Mouse (Mus musculus) hindbrain, embryonic 15.5 days (tissue): ENCODE data around the gene Pdia6. TPM values are rescaled to one million over a fixed set of nuclear protein-coding genes. Genes with fewer than 3 reads are reported as not detected.

Experiments
- ATAC-seq: fragments of 200-750 bp; cut with Nextera tagmentation; 2 replicates; pipeline ENCODE4 v1.8.0; 2017; ENCODE audit warnings: low read depth, moderate number of reproducible peaks, moderate TSS enrichment; ENCODE audit not compliant: low FRiP score
- H3K27ac ChIP-seq: fragments of 300-500 bp; sonication (generic); replicated peaks from 2 replicates; pipeline ENCODE4 v1.5.1; 2015; ENCODE audit warnings: mild to moderate bottlenecking, inconsistent platforms
- H3K27me3 ChIP-seq: fragments of 300-500 bp; sonication (generic); 2 replicates; pipeline ENCODE4 v1.6.1; 2015; ENCODE audit warnings: control low read depth, inconsistent platforms
- H3K36me3 ChIP-seq: fragments of 300-500 bp; sonication (generic); 2 replicates; pipeline ENCODE4 v1.6.1; 2015; ENCODE audit warnings: control low read depth, inconsistent platforms
- H3K4me1 ChIP-seq: fragments of 300-500 bp; sonication (generic); replicated peaks from 2 replicates; pipeline ENCODE4 v1.6.1; 2015; ENCODE audit warnings: control low read depth, inconsistent platforms
- H3K4me2 ChIP-seq: fragments of 300-500 bp; sonication (generic); 2 replicates; pipeline ENCODE4 v1.6.1; 2015; ENCODE audit warnings: moderate library complexity, mild to moderate bottlenecking, inconsistent platforms
- H3K4me3 ChIP-seq: fragments of 300-500 bp; sonication (generic); 2 replicates; pipeline ENCODE4 v1.5.1; 2015; ENCODE audit warnings: mild to moderate bottlenecking, inconsistent platforms
- H3K9ac ChIP-seq: fragments of 300-500 bp; sonication (generic); 2 replicates; pipeline ENCODE4 v1.6.1; 2015; ENCODE audit warnings: inconsistent platforms
- H3K9me3 ChIP-seq: fragments of 300-500 bp; sonication (generic); 2 replicates; pipeline ENCODE4 v1.6.1; 2016; ENCODE audit warnings: control low read depth, inconsistent platforms
- WGBS: fragments of 180-500 bp; shearing (Covaris S2); methylation state at CpG from one replicate; pipeline ENCODE4 v1.1.7; 2015; 5-methylcytosine and 5-hydroxymethylcytosine counted together
- polyA plus RNA-seq: library from polyadenylated mRNA; unstranded; fragments of >200 nt; fragmentation: Nextera tagmentation; extraction: Ambion mirVana; gene quantifications from 2 replicates; pipeline ENCODE4 v1.2.1, GENCODE M21; 2015

The Pdia6 gene
- polyA plus RNA-seq, 1 experiment from 2014 or later: 289 TPM

- 0 out of 2 replicates have a peak, but pooled peaks have one; percentile 25 for ATAC-seq
- H3K4me2 ChIP-seq: no peak overlapping the region
- H3K4me1 ChIP-seq: peaks cover 10% of the 10 kb centered on the region; the same call in 1 of the 2 replicates
- no peak overlapping the region for H3K27ac ChIP-seq
- H3K9me3 ChIP-seq: no peaks in the 10 kb centered on the region
- no peaks in the 10 kb centered on the region for H3K27me3 ChIP-seq
- H3K9ac ChIP-seq: no peak overlapping the region
- H3K4me3 ChIP-seq: no peak overlapping the region
- WGBS: 58% methylated on average over 12 of the region's 12 CpGs
- no peaks in the 10 kb centered on the region for H3K36me3 ChIP-seq
Measured at GRCm38 (mm10) chr12:17238588-17239427, 27.5 kb upstream of the Pdia6 start.

DNA sequence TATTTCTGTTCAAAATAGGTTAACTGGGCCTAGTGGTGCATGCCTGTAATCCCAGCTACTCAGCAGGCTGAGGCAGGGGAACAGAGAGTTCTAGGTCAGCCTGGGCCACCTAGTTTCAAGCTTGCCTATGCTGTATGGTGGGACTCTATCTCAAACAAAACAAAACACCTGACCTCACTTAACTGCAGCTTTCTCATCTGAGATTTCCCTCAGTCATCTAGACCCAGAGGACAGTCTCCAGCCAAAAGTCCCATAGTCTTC is 27.0 kb upstream of the Pdia6 start:
- Histone ChIP-seq H3K4me1 (peaks cover 10% of the 10 kb centered on the region; the same call in 1 of the 2 replicates), H3K27me3 (no peaks in the 10 kb centered on the region), H3K4me2 (no peak overlapping the region), H3K27ac (no peak overlapping the region), H3K9ac (no peak overlapping the region), H3K4me3 (no peak overlapping the region), H3K9me3 (no peaks in the 10 kb centered on the region), H3K36me3 (no peaks in the 10 kb centered on the region)
- no peak for ATAC-seq

DNA sequence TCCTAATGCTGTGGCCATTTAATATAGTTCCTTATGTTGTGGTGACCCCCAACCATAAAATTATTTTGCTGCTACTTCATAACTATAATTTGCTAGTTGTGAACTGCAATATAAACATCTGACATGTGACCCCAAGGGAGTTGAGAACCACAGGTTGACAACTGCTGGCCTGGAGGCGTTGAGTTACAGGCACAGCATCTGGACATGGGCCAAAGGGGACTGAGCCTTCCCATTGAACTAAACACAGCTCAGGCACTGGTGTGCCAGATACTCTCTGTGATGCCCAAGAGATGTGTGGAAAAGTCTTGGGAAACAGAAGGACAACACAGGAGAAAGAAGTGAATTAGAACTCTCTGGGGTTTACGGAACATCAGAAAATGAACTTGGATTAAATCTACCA is 25.3 kb upstream of the Pdia6 start:
- H3K27ac ChIP-seq: no peak overlapping the region

DNA sequence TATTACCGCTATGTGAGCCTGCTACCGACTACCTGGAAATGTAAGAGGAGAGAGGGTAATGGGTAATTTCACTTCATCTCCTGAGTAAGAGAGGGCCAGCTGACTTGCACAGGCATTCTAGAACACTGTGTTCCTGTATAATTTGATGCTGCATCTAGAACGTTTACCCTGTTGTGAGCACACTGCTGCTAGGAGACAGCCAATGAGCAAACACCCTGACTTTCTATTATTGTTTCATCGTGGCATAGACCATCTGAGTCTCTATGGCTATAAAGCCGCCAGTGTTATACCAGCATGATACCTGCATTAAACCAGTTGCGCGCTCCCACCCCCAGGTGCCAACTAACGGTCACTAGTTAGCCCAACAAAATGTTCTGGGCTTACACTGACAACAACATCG is 24.7 kb upstream of the Pdia6 start:
- Histone ChIP-seq H3K4me1 (no peaks in the 10 kb centered on the region), H3K4me2 (no peak overlapping the region), H3K27ac (no peak overlapping the region), H3K9me3 (no peaks in the 10 kb centered on the region), H3K27me3 (no peaks in the 10 kb centered on the region), H3K4me3 (no peak overlapping the region), H3K36me3 (no peaks in the 10 kb centered on the region), H3K9ac (no peak overlapping the region)
- WGBS: 96% methylated on average over 9 of the region's 9 CpGs
- no peak for ATAC-seq

More for the DNA sequence above, 25.3 kb upstream of the Pdia6 start:
- Histone ChIP-seq H3K36me3 (no peaks in the 10 kb centered on the region), H3K27me3 (no peaks in the 10 kb centered on the region), H3K4me3 (no peak overlapping the region), H3K9ac (no peak overlapping the region), H3K4me2 (no peak overlapping the region), H3K4me1 (0 out of 2 replicates have a peak, but pooled peaks cover 4% of the 10 kb centered on the region), H3K9me3 (no peaks in the 10 kb centered on the region)
- WGBS: 76% methylated on average over 2 of the region's 2 CpGs
- ATAC-seq: no peak

DNA sequence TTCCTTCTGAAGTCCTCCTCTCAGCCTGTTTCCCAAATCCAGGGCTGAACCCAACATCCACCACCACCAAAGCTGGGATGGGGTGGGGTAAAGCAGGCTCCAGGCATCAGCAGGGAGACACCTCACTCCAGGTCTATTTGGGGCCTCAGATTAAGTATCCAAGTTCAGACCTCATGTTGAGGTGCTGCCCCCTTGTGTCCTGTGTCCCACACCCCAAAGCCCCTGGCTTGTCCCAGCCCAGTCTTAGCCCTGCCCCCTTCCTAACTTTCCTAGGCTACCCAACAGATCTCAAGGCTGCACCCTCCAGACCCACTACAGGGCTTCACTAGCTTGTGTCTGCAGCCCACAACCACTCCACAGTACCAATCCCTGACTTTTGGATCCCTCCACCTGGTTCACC is 24.3 kb upstream of the Pdia6 start:
- Histone ChIP-seq H3K27ac (no peak overlapping the region), H3K36me3 (no peaks in the 10 kb centered on the region), H3K4me2 (no peak overlapping the region), H3K9me3 (no peaks in the 10 kb centered on the region), H3K27me3 (no peaks in the 10 kb centered on the region), H3K4me1 (no peaks in the 10 kb centered on the region), H3K4me3 (no peak overlapping the region), H3K9ac (no peak overlapping the region)
- ATAC-seq: 0 out of 2 replicates have a peak, but pooled peaks have one; percentile 27

GRCm38 (mm10) chr12:17250962-17251361 is 15.4 kb upstream of the Pdia6 start:
- Histone ChIP-seq H3K27me3 (no peaks in the 10 kb centered on the region), H3K27ac (no peak overlapping the region), H3K9me3 (no peaks in the 10 kb centered on the region), H3K36me3 (no peaks in the 10 kb centered on the region), H3K4me1 (0 out of 2 replicates have a peak, but pooled peaks cover 6% of the 10 kb centered on the region), H3K4me3 (no peak overlapping the region), H3K4me2 (no peak overlapping the region), H3K9ac (no peak overlapping the region)
- no peak for ATAC-seq
- WGBS: 83% methylated on average over 8 of the region's 8 CpGs

DNA sequence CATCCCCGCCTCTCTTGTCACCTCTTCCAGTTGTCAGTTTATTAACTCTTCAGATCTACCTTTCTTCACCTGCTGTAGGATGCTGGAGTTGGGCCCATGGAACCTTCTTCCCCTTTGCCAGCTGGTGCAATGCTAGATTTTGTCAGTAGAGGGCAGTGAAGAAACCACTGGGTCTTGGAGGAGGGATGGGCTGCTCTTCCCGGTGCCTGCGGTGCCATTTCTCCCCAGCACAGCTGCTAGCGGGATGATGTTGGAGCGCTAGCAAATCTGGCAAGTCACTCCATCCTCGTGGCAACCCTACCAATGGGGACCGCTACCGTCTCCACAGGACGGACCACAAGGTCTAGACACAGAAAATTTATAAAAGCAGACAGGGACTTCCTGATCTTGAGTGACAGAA is 13.3 kb upstream of the Pdia6 start:
- Histone ChIP-seq H3K27ac (no peak overlapping the region), H3K4me1 (0 out of 2 replicates have a peak, but pooled peaks cover 6% of the 10 kb centered on the region), H3K36me3 (no peaks in the 10 kb centered on the region), H3K9ac (no peak overlapping the region), H3K4me3 (peak overlapping the region; percentile 26), H3K27me3 (no peaks in the 10 kb centered on the region), H3K9me3 (no peaks in the 10 kb centered on the region), H3K4me2 (peak overlapping the region; percentile 52)
- WGBS: 9% methylated on average over 9 of the region's 9 CpGs
- peak; percentile 73 for ATAC-seq

DNA sequence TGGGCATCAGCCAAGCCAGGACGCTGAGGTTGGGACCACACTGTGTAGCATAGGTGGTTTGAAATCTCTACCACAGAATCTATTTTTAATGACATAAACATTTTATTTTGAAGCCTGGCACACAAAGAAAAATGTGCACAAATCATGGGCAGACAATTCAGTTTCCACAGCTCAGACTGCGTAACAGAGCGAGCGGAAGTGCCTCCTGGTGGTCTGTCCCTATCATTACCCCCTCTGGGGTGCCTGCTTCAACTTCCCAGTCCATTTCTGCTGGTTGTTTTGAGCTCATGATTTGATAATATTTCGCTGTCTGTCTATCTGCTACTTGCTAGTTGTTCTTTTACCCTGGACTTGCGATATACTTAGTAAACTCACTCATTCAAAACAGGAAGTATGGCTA is 10.7 kb upstream of the Pdia6 start:
- Histone ChIP-seq H3K4me1 (0 out of 2 replicates have a peak, but pooled peaks cover 6% of the 10 kb centered on the region), H3K27me3 (no peaks in the 10 kb centered on the region), H3K36me3 (no peaks in the 10 kb centered on the region), H3K4me2 (no peak overlapping the region), H3K4me3 (no peak overlapping the region), H3K9ac (no peak overlapping the region), H3K27ac (no peak overlapping the region), H3K9me3 (no peaks in the 10 kb centered on the region)
- WGBS: 84% methylated on average over 6 of the region's 6 CpGs
- ATAC-seq: no peak

GRCm38 (mm10) chr12:17256905-17257304 is 9.4 kb upstream of the Pdia6 start:
- no peak for ATAC-seq
- 2% methylated on average over 9 of the region's 10 CpGs for WGBS

DNA sequence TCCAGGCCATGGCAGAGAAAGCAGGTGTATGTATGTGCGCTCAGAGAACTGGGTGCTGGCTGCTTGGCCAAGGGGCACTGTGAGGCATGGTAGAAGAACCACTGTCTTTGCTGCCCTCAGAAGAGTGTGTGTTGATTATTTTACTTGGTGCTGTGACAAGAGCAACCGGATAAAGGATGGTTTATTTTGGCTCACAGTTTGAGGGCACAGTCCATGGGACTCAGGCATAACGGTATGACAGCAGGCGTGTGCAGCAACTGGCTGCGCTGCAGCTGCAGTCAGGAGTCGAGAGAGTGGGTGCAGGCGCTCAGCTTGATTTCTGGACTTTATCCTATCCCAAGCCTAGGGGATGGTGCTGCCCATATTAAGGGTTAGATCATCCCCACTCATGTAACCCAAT is 7.9 kb upstream of the Pdia6 start:
- Histone ChIP-seq H3K27ac (no peak overlapping the region), H3K27me3 (no peaks in the 10 kb centered on the region), H3K4me1 (0 out of 2 replicates have a peak, but pooled peaks cover 3% of the 10 kb centered on the region), H3K4me2 (no peak overlapping the region), H3K9ac (no peak overlapping the region), H3K9me3 (no peaks in the 10 kb centered on the region), H3K4me3 (no peak overlapping the region), H3K36me3 (no peaks in the 10 kb centered on the region)
- WGBS: 91% methylated on average over 7 of the region's 7 CpGs
- no peak for ATAC-seq

More at GRCm38 (mm10) chr12:17256905-17257304, 9.4 kb upstream of the Pdia6 start:
- no peak overlapping the region for H3K9ac ChIP-seq
- no peaks in the 10 kb centered on the region for H3K36me3 ChIP-seq
- no peaks in the 10 kb centered on the region for H3K9me3 ChIP-seq
- H3K27me3 ChIP-seq: no peaks in the 10 kb centered on the region
- 0 out of 2 replicates have a peak, but pooled peaks cover 6% of the 10 kb centered on the region for H3K4me1 ChIP-seq
- H3K4me2 ChIP-seq: no peak overlapping the region
- H3K27ac ChIP-seq: no peak overlapping the region
- H3K4me3 ChIP-seq: no peak overlapping the region

GRCm38 (mm10) chr12:17261005-17261404 is 5.3 kb upstream of the Pdia6 start:
- Histone ChIP-seq H3K9me3 (no peaks in the 10 kb centered on the region), H3K27ac (no peak overlapping the region), H3K27me3 (no peaks in the 10 kb centered on the region), H3K4me1 (no peaks in the 10 kb centered on the region), H3K4me2 (no peak overlapping the region), H3K36me3 (no peaks in the 10 kb centered on the region), H3K4me3 (no peak overlapping the region), H3K9ac (no peak overlapping the region)
- WGBS: 83% methylated on average over 3 of the region's 3 CpGs
- ATAC-seq: no peak

- Histone ChIP-seq H3K4me3 (no peak overlapping the region), H3K9me3 (no peaks in the 10 kb centered on the region), H3K36me3 (no peaks in the 10 kb centered on the region), H3K27ac (no peak overlapping the region), H3K27me3 (no peaks in the 10 kb centered on the region), H3K4me2 (no peak overlapping the region), H3K9ac (no peak overlapping the region), H3K4me1 (peaks cover 18% of the 10 kb centered on the region)
- ATAC-seq: no peak
- WGBS: 77% methylated on average over 3 of the region's 3 CpGs
Measured at GRCm38 (mm10) chr12:17263881-17264280, 2.5 kb upstream of the Pdia6 start.

DNA sequence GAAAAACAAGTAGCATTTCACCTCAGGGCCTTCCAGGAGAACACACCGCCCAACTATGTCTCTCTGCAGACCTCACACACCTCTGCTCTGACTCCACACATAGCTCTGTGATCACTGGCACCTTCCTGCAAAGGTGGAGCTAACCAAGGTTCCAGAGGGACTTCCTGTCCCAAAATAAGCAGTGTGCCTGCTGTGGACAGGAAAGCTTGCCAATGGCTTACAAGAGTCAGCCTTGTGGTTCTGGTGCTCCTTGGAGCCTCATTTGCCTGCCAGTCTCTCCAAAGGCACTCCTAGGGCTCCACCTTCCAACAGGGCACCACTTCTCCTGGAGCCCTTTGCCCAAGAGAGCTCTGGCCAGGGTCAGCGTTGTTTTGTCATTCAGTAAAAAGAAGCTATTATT is 1.5 kb upstream of the Pdia6 start:
- Histone ChIP-seq H3K4me3 (no peak overlapping the region), H3K4me2 (no peak overlapping the region), H3K4me1 (peaks cover 26% of the 10 kb centered on the region), H3K27me3 (no peaks in the 10 kb centered on the region), H3K36me3 (no peaks in the 10 kb centered on the region), H3K9me3 (no peaks in the 10 kb centered on the region), H3K27ac (no peak overlapping the region), H3K9ac (no peak overlapping the region)
- no peak for ATAC-seq
- WGBS: 93% methylated on average over 2 of the region's 2 CpGs
